Mouse (Mus musculus) testis, adult 2 months (tissue): ENCODE results near the gene Glipr2. TPM values are rescaled to one million over a fixed set of nuclear protein-coding genes. Genes with fewer than 3 reads are reported as not detected.

ENCODE experiments used
- H3K27ac ChIP-seq: fragments of 200-500 bp; 2 replicates; pipeline ENCODE4 v1.5.1; 2012; ENCODE audit warnings: low read depth, low read length; ENCODE audit not compliant: control insufficient read depth, insufficient read depth
- H3K27me3 ChIP-seq: fragments of 200-500 bp; 2 replicates; pipeline ENCODE4 v1.6.1; 2012; ENCODE audit warnings: mild to moderate bottlenecking, low read length, moderate library complexity; ENCODE audit not compliant: control insufficient read depth, insufficient read depth
- H3K36me3 ChIP-seq: fragments of 200-500 bp; 2 replicates; pipeline ENCODE4 v1.6.1; 2012; ENCODE audit warnings: mild to moderate bottlenecking, low read length; ENCODE audit not compliant: control insufficient read depth, insufficient read depth
- H3K4me1 ChIP-seq: fragments of 200-500 bp; 2 replicates; pipeline ENCODE4 v1.6.1; 2012; ENCODE audit warnings: low read length; ENCODE audit not compliant: control insufficient read depth, insufficient read depth
- H3K4me3 ChIP-seq: fragments of 200-500 bp; 2 replicates; pipeline ENCODE4 v1.5.1; 2012; ENCODE audit warnings: low read depth, mild to moderate bottlenecking, low read length, moderate library complexity, mixed read lengths; ENCODE audit not compliant: control insufficient read depth
- CTCF ChIP-seq: fragments of 200-500 bp; IDR thresholded peaks from 2 replicates; pipeline ENCODE4 v1.5.1; 2012; ENCODE audit warnings: low read depth, mild to moderate bottlenecking, inconsistent platforms, low read length, moderate library complexity; ENCODE audit not compliant: control insufficient read depth, insufficient read depth, insufficient replicate concordance
- POLR2A ChIP-seq: fragments of 200-500 bp; IDR thresholded peaks from 2 replicates; pipeline ENCODE4 v1.6.1; 2012; ENCODE audit warnings: low read depth, mild to moderate bottlenecking, inconsistent platforms, low read length, moderate library complexity; ENCODE audit not compliant: control insufficient read depth
- polyA plus RNA-seq: library from polyadenylated mRNA; depleted of rRNA; stranded (reverse); fragments of >200 nt; gene quantifications from 2 replicates; pipeline ENCODE4 v1.2.3, GENCODE M21; 2012; rRNA removed

The Glipr2 gene
- polyA plus RNA-seq, 1 experiment, result 1.6 TPM

GRCm38 (mm10) chr4:44022766-44023165 lies 65.6 kb downstream of the Glipr2 start:
- Histone ChIP-seq H3K27ac (no peak overlapping the region), H3K27me3 (no peaks in the 10 kb centered on the region)

GRCm38 (mm10) chr4:44023681-44024080 lies 66.5 kb downstream of the Glipr2 start:
- no peak for TF ChIP-seq POLR2A
- no peak for TF ChIP-seq CTCF
- H3K4me3 ChIP-seq, result no peak overlapping the region
- H3K36me3 ChIP-seq, result peaks cover 1% of the 10 kb centered on the region
- no peak overlapping the region for H3K27ac ChIP-seq
- no peaks in the 10 kb centered on the region for H3K4me1 ChIP-seq
- H3K27me3 ChIP-seq, result no peaks in the 10 kb centered on the region

More at GRCm38 (mm10) chr4:44022766-44023165, 65.6 kb downstream of the Glipr2 start:
- TF ChIP-seq CTCF (no peak), POLR2A (no peak)
- H3K4me3 ChIP-seq, result no peak overlapping the region
- H3K36me3 ChIP-seq, result peaks cover 1% of the 10 kb centered on the region
- H3K4me1 ChIP-seq, result no peaks in the 10 kb centered on the region

GRCm38 (mm10) chr4:44024241-44024640 lies 67.0 kb downstream of the Glipr2 start:
- Histone ChIP-seq H3K36me3 (peaks cover 1% of the 10 kb centered on the region), H3K27ac (no peak overlapping the region), H3K4me3 (no peak overlapping the region), H3K27me3 (no peaks in the 10 kb centered on the region), H3K4me1 (no peaks in the 10 kb centered on the region)
- no peak for TF ChIP-seq CTCF
- no peak for TF ChIP-seq POLR2A

- Histone ChIP-seq H3K27me3 (no peaks in the 10 kb centered on the region), H3K4me3 (no peak overlapping the region), H3K4me1 (no peaks in the 10 kb centered on the region), H3K36me3 (peaks cover 1% of the 10 kb centered on the region), H3K27ac (no peak overlapping the region)
- no peak for TF ChIP-seq POLR2A
- no peak for TF ChIP-seq CTCF
Measured at GRCm38 (mm10) chr4:44025570-44025969, 68.4 kb downstream of the Glipr2 start.

Other genes with a start within 250 kb of the Glipr2 start
- not detected in 2 replicates for gene Olfr71, start 247.1 kb upstream of the Glipr2 start, polyA plus RNA-seq
- gene Hrct1, start 230.2 kb upstream of the Glipr2 start, polyA plus RNA-seq, result 0.62 and 0.73 TPM in 2 replicates
- 3.0 and 4.6 TPM in 2 replicates for gene Spaar, start 227.4 kb upstream of the Glipr2 start, polyA plus RNA-seq
- not detected in 2 replicates for gene Olfr159, start 186.4 kb upstream of the Glipr2 start, polyA plus RNA-seq
- gene Olfr156, start 133.5 kb upstream of the Glipr2 start, polyA plus RNA-seq, result not detected in 2 replicates
- not detected in 2 replicates for gene Olfr157, start 117.2 kb upstream of the Glipr2 start, polyA plus RNA-seq
- not detected in 2 replicates for gene Olfr155, start 105.8 kb upstream of the Glipr2 start, polyA plus RNA-seq
- 7.2 and 7.4 TPM in 2 replicates for gene Reck, start 81.9 kb upstream of the Glipr2 start, polyA plus RNA-seq
- 323 and 342 TPM in 2 replicates for gene Ccin, start 26.1 kb downstream of the Glipr2 start, polyA plus RNA-seq
- gene Clta, start 47.1 kb downstream of the Glipr2 start, polyA plus RNA-seq, result 23.1 and 29.0 TPM in 2 replicates
- 1.5 and 2.0 TPM in 2 replicates for gene Gne, start 126.8 kb downstream of the Glipr2 start, polyA plus RNA-seq